Mouse (Mus musculus): ENCODE data around the gene Tmem186.

DNA sequence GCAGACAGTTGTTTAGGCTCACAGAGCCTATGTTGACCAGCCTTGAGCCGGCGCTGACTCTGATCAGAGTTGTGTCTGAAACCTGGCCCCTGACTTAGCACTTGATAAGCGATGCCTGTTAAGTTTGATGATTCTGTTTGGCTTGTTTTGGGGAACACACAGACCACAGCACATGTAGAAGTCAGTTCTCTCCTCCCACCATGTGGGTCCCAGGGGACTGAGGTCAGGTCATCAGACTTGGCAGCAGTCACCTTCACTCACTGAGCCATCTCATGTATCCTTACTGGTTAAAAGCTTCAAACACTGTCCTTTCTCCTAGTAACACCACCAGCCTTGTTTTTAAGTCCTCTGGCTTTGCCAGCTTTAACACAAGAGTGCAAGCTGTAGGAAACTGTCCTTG lies 12.5 kb upstream of the Tmem186 start:
- no peak for TF ChIP-seq CTCF (IDR thresholded peaks at IDR 0.05; ENCODE audit: insufficient read depth, low read length)
- TF ChIP-seq POLR2A (IDR thresholded peaks at IDR 0.05; ENCODE audit: borderline replicate concordance, extremely low read depth, low read depth, low read length) = no peak

Measured in lung, adult 2 months (tissue).